Mouse (Mus musculus): Measurements from ENCODE around the gene C3. TPM values are rescaled to one million over a fixed set of nuclear protein-coding genes. Genes with fewer than 3 reads are reported as not detected.

Gene C3
- polyA plus RNA-seq, 1 experiment from 2014 or later, result 609 TPM

DNA sequence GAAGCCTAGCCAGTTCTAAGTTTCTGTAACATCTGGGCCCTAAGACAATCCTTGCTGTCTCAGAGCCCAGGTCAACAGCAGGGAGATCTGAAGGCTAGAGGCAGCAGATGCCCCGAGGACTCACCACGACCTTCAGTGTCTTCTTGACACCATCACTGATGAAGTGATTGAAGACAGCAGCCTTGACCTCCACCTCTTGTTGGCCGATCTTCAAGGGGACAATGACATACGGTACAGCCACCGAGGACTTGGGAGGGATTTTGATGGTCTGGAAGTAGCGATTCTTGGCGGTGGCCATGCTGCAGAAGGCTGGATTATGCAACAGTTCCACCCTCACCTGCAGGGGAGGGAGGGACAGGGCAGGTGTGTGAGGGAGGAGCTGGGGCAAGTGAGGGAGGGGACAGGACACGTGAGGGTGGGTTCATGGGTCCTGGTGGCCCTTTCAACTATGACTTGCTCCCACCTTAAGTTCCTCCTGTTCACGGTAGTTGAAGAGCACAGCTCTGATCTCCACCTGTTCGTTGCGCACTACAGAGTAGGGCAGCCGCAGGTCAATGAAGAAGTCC lies 9.5 kb downstream of the C3 start:
- no peak overlapping the region for H3K4me3 ChIP-seq (ENCODE audit: low read depth, low read length)
- no peaks in the 10 kb centered on the region; the same call in none of the 2 replicates for H3K4me1 ChIP-seq (ENCODE audit: control insufficient read depth, low read depth, low read length)
- H3K4me2 ChIP-seq (ENCODE audit: low read depth, low read length), result no peak overlapping the region
- H3K9ac ChIP-seq (ENCODE audit: low read depth, low read length), result no peak overlapping the region
- no peak overlapping the region for H3K27ac ChIP-seq (ENCODE audit: low read length)
- no peak for ATAC-seq (ENCODE audit: low read depth)
- peaks cover 3% of the 10 kb centered on the region for H3K36me3 ChIP-seq (ENCODE audit: control insufficient read depth, insufficient read depth)
- no peaks in the 10 kb centered on the region for H3K27me3 ChIP-seq (ENCODE audit: control insufficient read depth, insufficient read depth, low read depth, low read length)
- WGBS (ENCODE audit: insufficient replicate concordance), result 56% methylated on average over 12 of the region's 12 CpGs
- no peaks in the 10 kb centered on the region for H3K9me3 ChIP-seq (replicated peaks; ENCODE audit: control insufficient read depth, low read length)

DNA sequence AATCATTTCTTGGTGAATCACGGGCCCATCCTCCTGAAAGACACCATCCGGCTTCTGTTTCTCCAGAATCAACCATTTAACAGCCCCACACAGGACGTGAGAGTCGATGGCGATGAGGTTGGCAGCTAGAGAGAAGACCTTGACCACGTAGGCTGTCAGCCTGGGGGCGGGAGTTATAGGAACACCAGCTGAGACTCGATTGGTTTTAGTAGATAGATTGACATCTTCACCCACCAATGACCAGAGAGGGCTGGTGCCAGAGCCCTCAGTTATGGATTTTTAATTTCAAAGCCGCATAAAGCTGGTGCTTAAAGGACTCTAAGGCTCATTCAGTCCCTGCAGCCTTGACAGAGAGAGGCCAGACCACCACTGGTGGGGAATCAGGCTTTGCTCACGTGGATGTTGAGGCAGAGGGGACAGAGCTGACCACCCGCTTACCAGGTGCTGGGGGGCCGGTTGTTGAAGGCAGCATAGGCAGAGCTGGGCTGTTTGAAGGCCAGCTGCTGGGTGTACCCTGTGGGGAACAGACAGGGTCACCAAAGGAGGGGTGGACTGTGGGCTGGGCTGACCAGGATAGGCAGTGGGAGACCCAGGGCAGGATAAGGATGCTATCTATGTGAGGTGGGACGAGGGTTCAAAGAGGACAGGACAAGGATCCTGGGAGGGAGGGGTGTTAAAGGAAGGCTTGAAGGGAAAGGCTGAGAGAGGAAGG lies 13.1 kb downstream of the C3 start:
- 29% methylated on average over 13 of the region's 13 CpGs for WGBS (ENCODE audit: insufficient replicate concordance)
- Histone ChIP-seq H3K4me1 (ENCODE audit: control insufficient read depth, low read depth, low read length) (no peaks in the 10 kb centered on the region; the same call in 1 of the 2 replicates), H3K4me3 (ENCODE audit: low read depth, low read length) (no peak overlapping the region), H3K36me3 (ENCODE audit: control insufficient read depth, insufficient read depth) (peaks cover 3% of the 10 kb centered on the region; the same call in 1 of the 2 replicates), H3K9me3 (replicated peaks; ENCODE audit: control insufficient read depth, low read length) (no peaks in the 10 kb centered on the region), H3K27ac (ENCODE audit: low read length) (no peak overlapping the region), H3K9ac (ENCODE audit: low read depth, low read length) (no peak overlapping the region), H3K4me2 (ENCODE audit: low read depth, low read length) (no peak overlapping the region), H3K27me3 (ENCODE audit: control insufficient read depth, insufficient read depth, low read depth, low read length) (no peaks in the 10 kb centered on the region)
- no peak for ATAC-seq (ENCODE audit: low read depth)

DNA sequence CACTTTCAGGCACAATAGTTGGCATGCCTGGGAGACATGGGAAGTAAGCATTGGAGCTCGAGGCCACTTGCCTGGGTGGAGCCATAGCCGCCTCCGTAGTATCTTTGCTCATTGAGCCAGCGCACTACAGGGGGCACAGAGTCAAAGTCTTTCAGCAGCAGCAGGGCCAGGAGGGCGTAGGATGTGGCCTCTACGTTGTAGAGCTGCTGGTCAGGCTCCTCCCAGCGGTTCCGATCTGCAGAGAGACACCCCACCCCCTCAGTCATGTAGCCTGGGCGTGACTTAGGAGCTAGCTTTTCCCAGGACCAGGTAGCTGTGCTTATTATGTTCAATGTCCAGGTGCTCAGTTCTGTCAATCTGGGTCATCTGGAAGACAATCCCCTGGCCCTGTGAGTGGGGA lies 16.4 kb downstream of the C3 start:
- H3K36me3 ChIP-seq (ENCODE audit: control insufficient read depth, insufficient read depth), result no peaks in the 10 kb centered on the region; the same call in 1 of the 2 replicates
- ATAC-seq (ENCODE audit: low read depth), result 0 out of 2 replicates have a peak, but pooled peaks have one; percentile 26
- 55% methylated on average over 9 of the region's 9 CpGs for WGBS (ENCODE audit: insufficient replicate concordance)

DNA sequence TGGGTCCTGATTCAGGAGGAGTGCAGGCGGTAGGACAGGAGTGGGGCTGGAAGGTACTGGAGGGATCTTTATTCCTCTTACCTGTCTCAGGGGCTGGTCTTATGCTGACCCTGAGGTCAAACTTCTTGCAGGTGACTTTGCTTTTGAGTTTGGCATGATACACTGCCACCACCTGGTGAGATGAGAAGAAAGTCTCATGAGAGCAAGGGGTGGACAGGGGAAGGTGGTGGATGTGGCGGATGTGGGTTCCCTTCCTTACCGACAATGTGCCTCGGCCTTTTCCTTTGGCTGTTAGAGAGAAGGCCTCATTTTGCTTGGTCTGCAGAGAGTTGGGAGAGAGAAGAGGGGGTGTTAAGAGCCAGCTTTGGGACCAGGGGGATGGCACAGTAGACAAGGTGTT lies 18.6 kb downstream of the C3 start:
- H3K27me3 ChIP-seq (ENCODE audit: control insufficient read depth, insufficient read depth, low read depth, low read length), result no peaks in the 10 kb centered on the region
- peaks cover under 1% of the 10 kb centered on the region for H3K4me1 ChIP-seq (ENCODE audit: control insufficient read depth, low read depth, low read length)
- no peak overlapping the region for H3K4me2 ChIP-seq (ENCODE audit: low read depth, low read length)
- H3K27ac ChIP-seq (ENCODE audit: low read length), result no peak overlapping the region
- no peaks in the 10 kb centered on the region for H3K9me3 ChIP-seq (replicated peaks; ENCODE audit: control insufficient read depth, low read length)
- no peak for ATAC-seq (ENCODE audit: low read depth)
- no peak overlapping the region for H3K4me3 ChIP-seq (ENCODE audit: low read depth, low read length)
- H3K9ac ChIP-seq (ENCODE audit: low read depth, low read length), result no peak overlapping the region
- 36% methylated on average over 4 of the region's 4 CpGs for WGBS (ENCODE audit: insufficient replicate concordance)
- no peaks in the 10 kb centered on the region; the same call in 1 of the 2 replicates for H3K36me3 ChIP-seq (ENCODE audit: control insufficient read depth, insufficient read depth)

More for the DNA sequence above, 16.4 kb downstream of the C3 start:
- H3K27me3 ChIP-seq (ENCODE audit: control insufficient read depth, insufficient read depth, low read depth, low read length), result no peaks in the 10 kb centered on the region
- no peak overlapping the region for H3K9ac ChIP-seq (ENCODE audit: low read depth, low read length)
- H3K4me3 ChIP-seq (ENCODE audit: low read depth, low read length), result no peak overlapping the region
- no peak overlapping the region for H3K27ac ChIP-seq (ENCODE audit: low read length)
- H3K9me3 ChIP-seq (replicated peaks; ENCODE audit: control insufficient read depth, low read length), result no peaks in the 10 kb centered on the region
- H3K4me2 ChIP-seq (ENCODE audit: low read depth, low read length), result no peak overlapping the region
- no peaks in the 10 kb centered on the region for H3K4me1 ChIP-seq (ENCODE audit: control insufficient read depth, low read depth, low read length)

DNA sequence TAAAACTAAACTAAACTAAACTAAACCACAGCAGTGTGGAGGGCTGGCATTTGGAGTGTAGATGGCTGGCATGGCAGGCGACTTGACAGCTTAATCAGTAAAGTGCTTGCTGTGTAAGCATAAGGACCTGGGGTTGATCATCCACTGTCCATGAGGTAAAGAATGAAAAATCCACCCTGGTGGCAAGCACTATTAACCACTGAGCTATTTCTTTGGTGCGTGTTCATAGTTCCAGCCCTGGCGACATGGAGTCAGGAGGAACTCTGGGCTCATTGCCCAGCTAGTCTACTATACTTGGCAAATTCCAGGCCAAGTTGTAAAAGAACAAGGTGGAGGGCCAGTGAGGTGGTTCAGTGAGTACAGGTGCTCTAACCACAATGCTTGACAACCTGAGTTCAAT lies 20.0 kb downstream of the C3 start:
- no peak overlapping the region for H3K27ac ChIP-seq (ENCODE audit: low read length)
- H3K9me3 ChIP-seq (replicated peaks; ENCODE audit: control insufficient read depth, low read length), result no peaks in the 10 kb centered on the region
- ATAC-seq (ENCODE audit: low read depth), result no peak
- H3K4me1 ChIP-seq (ENCODE audit: control insufficient read depth, low read depth, low read length), result peaks cover 5% of the 10 kb centered on the region
- H3K9ac ChIP-seq (ENCODE audit: low read depth, low read length), result no peak overlapping the region
- no peak overlapping the region for H3K4me3 ChIP-seq (ENCODE audit: low read depth, low read length)
- WGBS (ENCODE audit: insufficient replicate concordance), result 59% methylated on average over 3 of the region's 3 CpGs
- no peaks in the 10 kb centered on the region; the same call in 1 of the 2 replicates for H3K36me3 ChIP-seq (ENCODE audit: control insufficient read depth, insufficient read depth)
- no peak overlapping the region for H3K4me2 ChIP-seq (ENCODE audit: low read depth, low read length)
- no peaks in the 10 kb centered on the region for H3K27me3 ChIP-seq (ENCODE audit: control insufficient read depth, insufficient read depth, low read depth, low read length)

DNA sequence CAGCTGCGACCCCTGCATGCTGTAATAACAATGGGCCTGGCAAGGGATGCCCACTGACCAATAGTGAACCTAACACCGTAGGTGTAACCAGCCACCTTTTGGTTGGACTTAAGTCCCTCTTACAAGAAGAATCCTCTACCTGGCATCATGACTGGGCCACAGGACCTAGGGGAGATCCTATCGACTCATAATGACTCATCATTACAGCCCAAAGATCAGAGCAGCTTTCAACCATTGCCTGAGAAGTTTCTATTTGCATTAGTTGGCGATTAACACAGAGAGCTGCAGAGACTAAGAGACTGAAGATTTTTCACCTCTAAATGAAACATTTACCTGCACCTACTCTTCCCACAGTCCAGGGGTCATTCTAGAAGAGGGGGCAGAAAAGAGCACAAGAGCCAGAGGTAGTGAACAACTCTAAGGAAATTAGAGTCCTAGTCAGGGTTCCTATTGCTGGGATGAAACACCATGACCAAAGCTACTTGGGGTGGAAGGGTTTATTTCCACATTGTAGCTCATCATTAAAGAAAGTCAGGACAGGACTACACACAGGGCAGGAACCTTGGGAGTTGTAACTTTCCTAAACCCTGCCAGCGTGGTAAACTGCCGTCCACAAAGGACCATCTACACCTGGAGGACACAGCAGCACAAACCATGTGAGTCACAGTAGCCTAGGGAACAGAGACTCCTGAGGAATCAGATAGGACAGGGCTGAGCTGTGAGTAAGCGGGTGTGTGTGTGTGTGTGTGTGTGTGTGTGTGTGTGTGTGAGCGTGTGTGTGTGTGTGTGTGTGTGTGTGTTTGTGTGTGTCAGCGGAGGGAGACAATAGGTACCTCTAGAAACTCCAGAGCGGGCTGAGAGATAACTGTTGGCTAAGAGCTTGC lies 25.9 kb downstream of the C3 start:
- 43% methylated on average over 10 of the region's 10 CpGs for WGBS (ENCODE audit: insufficient replicate concordance)

DNA sequence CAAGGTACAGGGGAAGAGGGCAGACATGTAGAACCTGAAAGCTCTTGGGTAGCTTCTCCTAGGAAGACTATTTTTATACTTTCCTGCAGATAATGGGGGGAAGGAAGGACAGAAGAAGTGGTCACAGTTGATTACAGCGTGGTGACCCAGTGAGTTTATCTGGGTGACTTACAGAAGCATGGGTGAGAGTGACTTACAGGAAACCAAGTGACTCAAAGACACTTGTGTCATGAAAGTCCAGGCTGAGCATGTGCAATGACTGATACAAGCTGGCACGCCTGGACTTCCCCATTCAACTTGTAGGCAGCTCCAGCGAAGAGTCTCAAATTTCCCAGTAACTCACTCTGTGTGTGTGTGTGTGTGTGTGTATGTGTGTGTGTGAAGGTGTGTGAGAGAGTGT lies 29.7 kb downstream of the C3 start:
- no peak for ATAC-seq (ENCODE audit: low read depth)
- H3K9ac ChIP-seq (ENCODE audit: low read depth, low read length), result no peak overlapping the region
- H3K4me2 ChIP-seq (ENCODE audit: low read depth, low read length), result no peak overlapping the region
- no peaks in the 10 kb centered on the region for H3K36me3 ChIP-seq (ENCODE audit: control insufficient read depth, insufficient read depth)
- H3K4me1 ChIP-seq (ENCODE audit: control insufficient read depth, low read depth, low read length), result no peaks in the 10 kb centered on the region; the same call in none of the 2 replicates
- H3K27me3 ChIP-seq (ENCODE audit: control insufficient read depth, insufficient read depth, low read depth, low read length), result no peaks in the 10 kb centered on the region
- no peak overlapping the region for H3K27ac ChIP-seq (ENCODE audit: low read length)
- H3K9me3 ChIP-seq (replicated peaks; ENCODE audit: control insufficient read depth, low read length), result no peaks in the 10 kb centered on the region
- WGBS (ENCODE audit: insufficient replicate concordance), result 22% methylated on average over 3 of the region's 3 CpGs
- H3K4me3 ChIP-seq (ENCODE audit: low read depth, low read length), result no peak overlapping the region

More for the DNA sequence above, 25.9 kb downstream of the C3 start:
- Histone ChIP-seq H3K4me1 (ENCODE audit: control insufficient read depth, low read depth, low read length) (peaks cover 5% of the 10 kb centered on the region), H3K9me3 (replicated peaks; ENCODE audit: control insufficient read depth, low read length) (no peaks in the 10 kb centered on the region), H3K36me3 (ENCODE audit: control insufficient read depth, insufficient read depth) (no peaks in the 10 kb centered on the region), H3K4me3 (ENCODE audit: low read depth, low read length) (no peak overlapping the region), H3K4me2 (ENCODE audit: low read depth, low read length) (no peak overlapping the region), H3K9ac (ENCODE audit: low read depth, low read length) (no peak overlapping the region), H3K27ac (ENCODE audit: low read length) (no peak overlapping the region), H3K27me3 (ENCODE audit: control insufficient read depth, insufficient read depth, low read depth, low read length) (no peaks in the 10 kb centered on the region)
- peak; percentile 71 for ATAC-seq (ENCODE audit: low read depth)

DNA sequence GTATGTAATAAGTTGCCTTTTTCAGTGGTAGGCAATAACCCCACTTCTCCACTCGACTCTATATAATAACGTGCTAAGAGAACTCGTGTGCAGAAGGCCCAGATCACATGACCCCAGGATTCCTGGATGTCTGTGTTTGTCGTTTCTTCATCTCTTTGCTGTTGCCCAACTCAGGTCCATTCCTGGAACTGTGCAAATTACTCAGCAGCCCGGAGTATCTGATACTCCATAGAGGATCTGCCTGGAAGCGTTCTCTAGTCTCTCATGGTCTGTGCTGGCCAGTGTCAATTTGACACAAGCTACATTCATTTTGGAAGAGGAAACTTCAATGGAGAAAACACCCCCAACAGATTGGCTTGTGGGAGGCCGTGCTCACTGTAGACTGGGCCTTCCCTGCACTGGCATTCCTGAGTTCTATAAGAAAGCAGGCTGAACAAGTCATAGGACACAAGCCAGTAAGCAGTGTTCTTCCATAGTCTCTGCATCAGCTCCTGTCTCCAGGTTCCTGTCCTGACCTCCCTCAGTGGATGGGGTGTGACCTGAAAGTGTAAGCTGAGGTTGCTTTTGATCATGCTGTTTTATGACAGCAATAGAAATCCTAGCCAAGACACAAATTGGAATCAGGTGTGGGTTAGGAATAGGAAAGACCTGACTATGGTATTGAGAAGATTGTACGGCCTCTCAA lies 32.5 kb downstream of the C3 start:
- no peak overlapping the region for H3K4me2 ChIP-seq (ENCODE audit: low read depth, low read length)
- WGBS (ENCODE audit: insufficient replicate concordance), result 53% methylated on average over 8 of the region's 8 CpGs
- no peak overlapping the region for H3K27ac ChIP-seq (ENCODE audit: low read length)
- H3K36me3 ChIP-seq (ENCODE audit: control insufficient read depth, insufficient read depth), result no peaks in the 10 kb centered on the region
- peak; percentile 43; the same call in 1 of the 2 replicates for ATAC-seq (ENCODE audit: low read depth)
- no peaks in the 10 kb centered on the region for H3K27me3 ChIP-seq (ENCODE audit: control insufficient read depth, insufficient read depth, low read depth, low read length)
- H3K9ac ChIP-seq (ENCODE audit: low read depth, low read length), result no peak overlapping the region
- H3K9me3 ChIP-seq (replicated peaks; ENCODE audit: control insufficient read depth, low read length), result no peaks in the 10 kb centered on the region
- H3K4me3 ChIP-seq (ENCODE audit: low read depth, low read length), result no peak overlapping the region
- H3K4me1 ChIP-seq (ENCODE audit: control insufficient read depth, low read depth, low read length), result no peaks in the 10 kb centered on the region; the same call in none of the 2 replicates
